Mouse (Mus musculus) forebrain, embryonic 14.5 days (tissue): ENCODE results near the gene F13a1. TPM values are rescaled to one million over a fixed set of nuclear protein-coding genes. Genes with fewer than 3 reads are reported as not detected.

Source experiments
- ATAC-seq: fragments of 200-750 bp; cut with Nextera tagmentation; 2 replicates; pipeline ENCODE4 v1.8.0; 2017; ENCODE audit warnings: mild to moderate bottlenecking, moderate library complexity
- DNase-seq: peaks from one replicate; pipeline ENCODE4 v3.0.0-alpha.2; 2015; ENCODE audit warnings: low spot score
- H3K27ac ChIP-seq: fragments of 300-500 bp; sonication (generic); 2 replicates; pipeline ENCODE4 v1.5.1; 2014; ENCODE audit warnings: low read depth, mild to moderate bottlenecking, control low read depth, low read length, moderate library complexity
- H3K27me3 ChIP-seq: fragments of 300-500 bp; sonication (generic); replicated peaks from 2 replicates; pipeline ENCODE4 v1.6.1; 2014; ENCODE audit warnings: low read length, control low read depth, mixed read lengths; ENCODE audit not compliant: control insufficient read depth, insufficient read depth
- H3K36me3 ChIP-seq: fragments of 300-500 bp; sonication (generic); 2 replicates; pipeline ENCODE4 v1.6.1; 2014; ENCODE audit warnings: low read length, control low read depth; ENCODE audit not compliant: control insufficient read depth, insufficient read depth
- H3K4me1 ChIP-seq: fragments of 300-500 bp; sonication (generic); 2 replicates; pipeline ENCODE4 v1.6.1; 2014; ENCODE audit warnings: antibody characterized with exemption, low read length, control low read depth; ENCODE audit not compliant: control insufficient read depth, insufficient read depth
- H3K4me2 ChIP-seq: fragments of 300-500 bp; sonication (generic); 2 replicates; pipeline ENCODE4 v1.6.1; 2014; ENCODE audit warnings: mild to moderate bottlenecking, control low read depth, low read length
- H3K4me3 ChIP-seq: fragments of 300-500 bp; sonication (generic); 2 replicates; pipeline ENCODE4 v1.5.1; 2014; ENCODE audit warnings: low read depth, low read length, control low read depth
- H3K9ac ChIP-seq: fragments of 300-500 bp; sonication (generic); 2 replicates; pipeline ENCODE4 v1.6.1; 2014; ENCODE audit warnings: mild to moderate bottlenecking, low read length, control low read depth, moderate library complexity
- H3K9me3 ChIP-seq: fragments of 300-500 bp; sonication (generic); replicated peaks from 2 replicates; pipeline ENCODE4 v1.6.1; 2016; ENCODE audit warnings: low read length, control low read depth, mixed read lengths; ENCODE audit not compliant: control insufficient read depth
- WGBS: fragments of 180-500 bp; shearing (Covaris S2); extraction: QIAGEN DNeasy Blood & Tissue Kit; methylation state at CpG from one replicate; pipeline ENCODE4 v1.1.7; 2014; 5-methylcytosine and 5-hydroxymethylcytosine counted together
- polyA plus RNA-seq: library from polyadenylated mRNA; unstranded; fragments of >200 nt; fragmentation: Nextera tagmentation; extraction: Ambion mirVana; gene quantifications from 2 replicates; pipeline ENCODE4 v1.2.1, GENCODE M21; 2014

F13a1 gene
- polyA plus RNA-seq, 1 experiment from 2014 or later, result 5.2 TPM

GRCm38 (mm10) chr13:36988392-36988791 is 61.7 kb downstream of the F13a1 start:
- Histone ChIP-seq H3K9ac (no peak overlapping the region), H3K4me1 (no peaks in the 10 kb centered on the region), H3K4me3 (no peak overlapping the region), H3K9me3 (no peaks in the 10 kb centered on the region), H3K36me3 (no peaks in the 10 kb centered on the region), H3K4me2 (no peak overlapping the region), H3K27me3 (no peaks in the 10 kb centered on the region), H3K27ac (no peak overlapping the region)
- 81% methylated on average over 4 of the region's 4 CpGs for WGBS
- no peak for DNase-seq
- ATAC-seq, result no peak

- DNase-seq, result no peak
- Histone ChIP-seq H3K9me3 (no peaks in the 10 kb centered on the region), H3K9ac (no peak overlapping the region), H3K4me3 (no peak overlapping the region), H3K4me1 (no peaks in the 10 kb centered on the region), H3K4me2 (no peak overlapping the region), H3K27me3 (no peaks in the 10 kb centered on the region), H3K36me3 (no peaks in the 10 kb centered on the region), H3K27ac (no peak overlapping the region)
- WGBS, result 85% methylated on average over 2 of the region's 2 CpGs
- no peak for ATAC-seq
These were observed 77.0 kb downstream of the F13a1 start for GRCm38 (mm10) chr13:36973016-36973415.

GRCm38 (mm10) chr13:36972226-36972625 is 77.8 kb downstream of the F13a1 start:
- Histone ChIP-seq H3K36me3 (no peaks in the 10 kb centered on the region), H3K27ac (no peak overlapping the region), H3K4me1 (no peaks in the 10 kb centered on the region), H3K4me2 (no peak overlapping the region), H3K4me3 (no peak overlapping the region), H3K9me3 (no peaks in the 10 kb centered on the region), H3K9ac (no peak overlapping the region), H3K27me3 (no peaks in the 10 kb centered on the region)
- no peak for ATAC-seq
- WGBS, result 58% methylated on average over 3 of the region's 3 CpGs
- DNase-seq, result no peak

- no peak for DNase-seq
These were observed 87.1 kb downstream of the F13a1 start for GRCm38 (mm10) chr13:36962926-36963325.

GRCm38 (mm10) chr13:36958996-36959395 is 91.0 kb downstream of the F13a1 start:
- Histone ChIP-seq H3K4me3 (no peak overlapping the region), H3K9ac (no peak overlapping the region), H3K36me3 (no peaks in the 10 kb centered on the region), H3K4me1 (no peaks in the 10 kb centered on the region), H3K9me3 (no peaks in the 10 kb centered on the region), H3K27ac (no peak overlapping the region), H3K27me3 (no peaks in the 10 kb centered on the region), H3K4me2 (no peak overlapping the region)
- DNase-seq (no peak), ATAC-seq (no peak)
- WGBS, result 67% methylated on average over 3 of the region's 3 CpGs

More at GRCm38 (mm10) chr13:36962926-36963325, 87.1 kb downstream of the F13a1 start:
- Histone ChIP-seq H3K9me3 (no peaks in the 10 kb centered on the region), H3K4me2 (no peak overlapping the region), H3K27me3 (no peaks in the 10 kb centered on the region), H3K36me3 (no peaks in the 10 kb centered on the region), H3K9ac (no peak overlapping the region), H3K4me1 (no peaks in the 10 kb centered on the region), H3K4me3 (no peak overlapping the region), H3K27ac (no peak overlapping the region)
- no peak for ATAC-seq

- DNase-seq, result no peak
- no peak overlapping the region for H3K4me2 ChIP-seq
- WGBS, result 92% methylated on average over 3 of the region's 3 CpGs
These were observed 95.1 kb downstream of the F13a1 start for GRCm38 (mm10) chr13:36954937-36955336.

GRCm38 (mm10) chr13:36953676-36954075 is 96.4 kb downstream of the F13a1 start:
- H3K27me3 ChIP-seq, result no peaks in the 10 kb centered on the region
- no peaks in the 10 kb centered on the region for H3K4me1 ChIP-seq
- no peaks in the 10 kb centered on the region for H3K36me3 ChIP-seq
- no peak overlapping the region for H3K4me2 ChIP-seq
- H3K9me3 ChIP-seq, result no peaks in the 10 kb centered on the region
- H3K27ac ChIP-seq, result no peak overlapping the region
- ATAC-seq (no peak), DNase-seq (no peak)
- no peak overlapping the region for H3K9ac ChIP-seq
- H3K4me3 ChIP-seq, result no peak overlapping the region

More at GRCm38 (mm10) chr13:36954937-36955336, 95.1 kb downstream of the F13a1 start:
- no peak for ATAC-seq
- H3K36me3 ChIP-seq, result no peaks in the 10 kb centered on the region
- H3K9ac ChIP-seq, result no peak overlapping the region
- H3K4me3 ChIP-seq, result no peak overlapping the region
- no peaks in the 10 kb centered on the region for H3K9me3 ChIP-seq
- no peaks in the 10 kb centered on the region for H3K4me1 ChIP-seq
- H3K27ac ChIP-seq, result no peak overlapping the region
- no peaks in the 10 kb centered on the region for H3K27me3 ChIP-seq

DNA sequence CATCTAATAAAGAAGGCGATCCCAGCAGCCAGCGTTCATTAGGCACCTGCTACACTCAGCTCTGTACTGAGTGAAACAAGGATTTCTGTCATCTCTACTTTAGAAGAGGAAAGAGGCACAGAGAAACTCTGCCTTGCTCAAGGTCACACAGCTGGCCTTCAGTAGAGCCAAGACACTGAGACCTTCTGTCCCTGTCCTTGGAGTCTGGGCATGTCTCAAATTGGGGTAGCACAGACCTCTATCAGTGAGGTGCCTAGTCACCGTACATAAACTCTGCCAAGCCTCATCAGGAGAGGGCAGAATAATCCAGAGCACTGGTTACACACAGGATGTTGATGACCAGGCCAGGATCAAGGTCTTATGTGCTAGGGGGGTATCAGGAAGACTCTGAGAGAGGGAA is 108.2 kb downstream of the F13a1 start:
- no peaks in the 10 kb centered on the region for H3K9me3 ChIP-seq
- H3K4me2 ChIP-seq, result no peak overlapping the region
- WGBS, result 79% methylated on average over 3 of the region's 3 CpGs
- DNase-seq, result no peak
- H3K4me1 ChIP-seq, result no peaks in the 10 kb centered on the region
- H3K4me3 ChIP-seq, result no peak overlapping the region
- H3K27me3 ChIP-seq, result no peaks in the 10 kb centered on the region
- H3K36me3 ChIP-seq, result no peaks in the 10 kb centered on the region
- ATAC-seq, result no peak
- H3K27ac ChIP-seq, result no peak overlapping the region
- H3K9ac ChIP-seq, result no peak overlapping the region

DNA sequence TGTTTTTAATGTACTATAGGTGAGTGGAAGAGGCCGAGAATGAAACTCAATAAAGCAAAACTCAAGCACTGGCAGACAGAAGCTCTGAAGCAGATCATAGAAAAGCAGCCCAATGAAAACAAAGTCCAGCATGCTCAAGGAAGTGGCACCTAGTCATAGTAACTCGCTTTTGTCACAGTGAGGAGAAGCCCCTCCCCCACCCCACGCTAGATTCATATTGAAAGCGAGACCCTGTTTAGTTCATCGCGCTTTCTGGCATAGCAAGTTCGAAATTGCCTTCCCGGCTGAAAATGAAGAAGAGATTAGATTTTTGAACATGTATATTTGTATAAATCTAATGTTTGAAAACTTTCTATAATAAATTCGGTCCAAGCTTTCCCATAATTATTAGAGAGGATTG is 118.0 kb downstream of the F13a1 start:
- H3K4me3 ChIP-seq, result no peak overlapping the region
- no peaks in the 10 kb centered on the region for H3K4me1 ChIP-seq
- ATAC-seq (no peak), DNase-seq (no peak)
- H3K27me3 ChIP-seq, result no peaks in the 10 kb centered on the region
- H3K9me3 ChIP-seq, result no peaks in the 10 kb centered on the region
- no peak overlapping the region for H3K4me2 ChIP-seq
- H3K9ac ChIP-seq, result no peak overlapping the region
- WGBS, result 93% methylated on average over 9 of the region's 9 CpGs
- H3K27ac ChIP-seq, result no peak overlapping the region
- no peaks in the 10 kb centered on the region for H3K36me3 ChIP-seq
